Mouse (Mus musculus): ENCODE measurements around the gene Tmx4. TPM values are rescaled to one million over a fixed set of nuclear protein-coding genes. Genes with fewer than 3 reads are reported as not detected.
"Not testable (repeated sequence)": the region's sequence is repeated elsewhere in the genome, so short reads cannot be mapped to it uniquely, and the experiment has no call there.

Gene Tmx4
- polyA plus RNA-seq, 1 experiment from 2014 or later, result 14.9 TPM

- no peaks in the 10 kb centered on the region for H3K9me3 ChIP-seq
- no peaks in the 10 kb centered on the region for H3K36me3 ChIP-seq
- H3K4me1 ChIP-seq (replicated peaks), result peaks cover 2% of the 10 kb centered on the region; the same call in 1 of the 2 replicates
- WGBS, result 36% methylated on average over 4 of the region's 4 CpGs
- no peak for ATAC-seq
- no peak overlapping the region for H3K4me3 ChIP-seq (replicated peaks)
- no peak overlapping the region for H3K9ac ChIP-seq
- H3K4me2 ChIP-seq (replicated peaks), result no peak overlapping the region
- no peaks in the 10 kb centered on the region for H3K27me3 ChIP-seq (replicated peaks)
- H3K27ac ChIP-seq, result no peak overlapping the region
Observed at GRCm38 (mm10) chr2:134645166-134645565, 1.2 kb upstream of the Tmx4 start.

DNA sequence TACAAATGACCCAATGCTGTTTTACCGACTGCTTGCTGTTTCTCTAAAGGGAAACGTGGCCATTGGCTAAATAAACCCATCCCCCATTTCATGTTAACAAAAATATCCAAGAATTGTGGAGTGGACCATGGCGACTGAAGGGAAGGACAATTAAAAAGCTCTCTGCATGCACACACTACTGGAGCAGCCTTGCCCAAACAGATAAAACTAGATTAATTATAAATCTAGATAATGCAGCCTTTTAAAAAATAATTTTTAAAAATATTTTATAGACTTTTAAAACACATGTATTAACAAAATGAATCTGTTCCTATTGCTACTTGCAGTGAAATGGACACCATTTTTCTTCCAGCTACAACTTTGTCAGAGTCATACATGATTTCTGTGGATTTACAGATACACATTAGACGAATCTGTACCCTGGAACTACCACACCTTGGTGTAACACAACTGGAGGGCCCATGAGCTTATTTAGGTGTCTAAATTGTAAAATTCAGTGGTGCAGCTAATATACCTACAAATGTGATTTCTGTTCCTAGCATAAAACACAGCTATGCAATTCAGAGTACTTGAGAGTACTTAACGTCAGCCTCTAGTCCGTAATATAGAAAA lies 462 bp upstream of the Tmx4 start:
- Histone ChIP-seq H3K36me3 (no peaks in the 10 kb centered on the region), H3K4me1 (replicated peaks) (peaks cover 2% of the 10 kb centered on the region; the same call in 1 of the 2 replicates), H3K4me2 (replicated peaks) (peak overlapping the region; percentile 77), H3K27me3 (replicated peaks) (no peaks in the 10 kb centered on the region), H3K4me3 (replicated peaks) (peak overlapping the region; percentile 93; the same call in 1 of the 2 replicates), H3K9ac (no peak overlapping the region), H3K27ac (no peak overlapping the region), H3K9me3 (no peaks in the 10 kb centered on the region)
- ATAC-seq, result no peak
- 29% methylated on average over 6 of the region's 6 CpGs for WGBS

GRCm38 (mm10) chr2:134642377-134642776 lies 1.6 kb downstream of the Tmx4 start:
- no peak overlapping the region for H3K4me2 ChIP-seq (replicated peaks)
- no peaks in the 10 kb centered on the region for H3K36me3 ChIP-seq
- no peaks in the 10 kb centered on the region for H3K27me3 ChIP-seq (replicated peaks)
- H3K4me3 ChIP-seq (replicated peaks), result no peak overlapping the region
- no peak overlapping the region for H3K9ac ChIP-seq
- peaks cover 2% of the 10 kb centered on the region; the same call in 1 of the 2 replicates for H3K4me1 ChIP-seq (replicated peaks)
- ATAC-seq, result no peak
- no peak overlapping the region for H3K27ac ChIP-seq
- H3K9me3 ChIP-seq, result no peaks in the 10 kb centered on the region

DNA sequence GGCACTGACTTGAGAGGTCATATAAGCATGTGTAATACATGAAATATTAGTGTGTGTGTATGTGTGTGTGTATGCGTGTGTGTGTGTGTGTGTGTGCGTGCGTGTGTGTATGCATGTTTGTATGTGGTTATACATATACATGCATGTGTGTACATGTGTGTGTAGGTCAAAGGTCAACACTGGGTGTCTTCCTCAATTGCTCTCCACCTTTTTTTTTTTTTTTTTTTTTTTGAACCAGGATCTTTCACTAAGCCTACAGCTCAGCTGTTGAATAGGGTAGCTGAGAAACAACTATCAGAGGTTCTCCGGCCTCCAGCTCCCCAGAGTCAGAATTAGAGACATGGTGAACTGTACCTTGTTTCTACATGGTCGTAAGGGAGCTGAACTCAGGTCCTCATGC lies 2.6 kb downstream of the Tmx4 start:
- Histone ChIP-seq H3K4me2 (replicated peaks) (no peak overlapping the region), H3K27ac (no peak overlapping the region), H3K27me3 (replicated peaks) (no peaks in the 10 kb centered on the region), H3K4me3 (replicated peaks) (no peak overlapping the region), H3K36me3 (no peaks in the 10 kb centered on the region), H3K9ac (no peak overlapping the region), H3K4me1 (replicated peaks) (peaks cover 2% of the 10 kb centered on the region; the same call in 1 of the 2 replicates), H3K9me3 (no peaks in the 10 kb centered on the region)
- WGBS, result 94% methylated on average over 5 of the region's 5 CpGs
- ATAC-seq, result no peak

GRCm38 (mm10) chr2:134640398-134640797 lies 3.5 kb downstream of the Tmx4 start:
- Histone ChIP-seq H3K4me3 (replicated peaks) (no peak overlapping the region), H3K4me1 (replicated peaks) (peaks cover 2% of the 10 kb centered on the region; the same call in 1 of the 2 replicates), H3K4me2 (replicated peaks) (no peak overlapping the region), H3K27ac (no peak overlapping the region), H3K9ac (no peak overlapping the region), H3K27me3 (replicated peaks) (no peaks in the 10 kb centered on the region), H3K9me3 (no peaks in the 10 kb centered on the region), H3K36me3 (no peaks in the 10 kb centered on the region)
- 89% methylated on average over 1 of the region's 1 CpGs for WGBS
- no peak for ATAC-seq

DNA sequence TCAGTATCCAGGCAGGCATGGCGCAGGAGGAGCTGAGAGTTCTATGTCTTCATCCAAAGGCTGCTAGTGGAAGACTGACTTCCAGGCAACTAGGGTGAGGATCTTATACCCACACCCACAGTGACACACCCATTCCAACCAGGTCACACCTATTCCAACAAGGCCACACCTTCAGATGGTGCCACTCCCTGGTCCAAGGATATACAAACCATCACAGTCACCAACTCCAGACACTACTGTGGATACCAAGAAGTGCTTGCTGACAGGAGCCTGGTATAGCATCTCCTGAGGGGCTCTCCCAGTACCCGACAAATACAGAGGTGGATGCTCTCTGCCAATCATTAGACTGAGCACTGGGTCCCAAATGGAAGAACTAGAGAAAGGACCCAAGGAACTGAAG lies 15.4 kb downstream of the Tmx4 start:
- ATAC-seq, result not testable (repeated sequence)

DNA sequence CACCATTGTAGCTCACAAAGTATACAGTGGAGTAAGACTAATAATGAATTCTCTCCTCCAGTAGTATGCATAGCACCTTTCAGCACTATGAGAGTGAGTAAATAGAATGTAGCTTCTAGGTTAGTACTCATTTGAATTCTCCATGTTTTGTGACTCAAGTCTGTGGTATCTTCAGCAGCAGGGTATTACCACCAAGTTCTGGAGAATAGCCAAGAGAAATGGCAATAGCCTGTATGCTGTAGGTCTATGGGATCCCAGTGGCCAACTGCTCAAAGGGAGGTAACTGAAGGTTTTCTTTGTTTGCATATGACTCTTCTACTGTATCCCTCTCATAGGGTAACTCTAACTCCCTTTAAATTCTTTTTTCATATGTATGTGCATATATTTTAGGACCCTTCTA lies 39.0 kb downstream of the Tmx4 start:
- no peak overlapping the region for H3K4me3 ChIP-seq (replicated peaks)
- no peaks in the 10 kb centered on the region for H3K27me3 ChIP-seq (replicated peaks)
- ATAC-seq, result no peak
- H3K27ac ChIP-seq, result no peak overlapping the region
- no peak overlapping the region for H3K4me2 ChIP-seq (replicated peaks)
- no peaks in the 10 kb centered on the region for H3K9me3 ChIP-seq
- H3K36me3 ChIP-seq, result no peaks in the 10 kb centered on the region
- no peak overlapping the region for H3K9ac ChIP-seq
- no peaks in the 10 kb centered on the region for H3K4me1 ChIP-seq (replicated peaks)

More for the DNA sequence above, 15.4 kb downstream of the Tmx4 start:
- H3K4me2 ChIP-seq (replicated peaks); H3K9me3 ChIP-seq; H3K27ac ChIP-seq; H3K9ac ChIP-seq; H3K4me1 ChIP-seq (replicated peaks); H3K27me3 ChIP-seq (replicated peaks); H3K36me3 ChIP-seq; H3K4me3 ChIP-seq (replicated peaks): not testable (repeated sequence)
- 92% methylated on average over 2 of the region's 2 CpGs for WGBS

DNA sequence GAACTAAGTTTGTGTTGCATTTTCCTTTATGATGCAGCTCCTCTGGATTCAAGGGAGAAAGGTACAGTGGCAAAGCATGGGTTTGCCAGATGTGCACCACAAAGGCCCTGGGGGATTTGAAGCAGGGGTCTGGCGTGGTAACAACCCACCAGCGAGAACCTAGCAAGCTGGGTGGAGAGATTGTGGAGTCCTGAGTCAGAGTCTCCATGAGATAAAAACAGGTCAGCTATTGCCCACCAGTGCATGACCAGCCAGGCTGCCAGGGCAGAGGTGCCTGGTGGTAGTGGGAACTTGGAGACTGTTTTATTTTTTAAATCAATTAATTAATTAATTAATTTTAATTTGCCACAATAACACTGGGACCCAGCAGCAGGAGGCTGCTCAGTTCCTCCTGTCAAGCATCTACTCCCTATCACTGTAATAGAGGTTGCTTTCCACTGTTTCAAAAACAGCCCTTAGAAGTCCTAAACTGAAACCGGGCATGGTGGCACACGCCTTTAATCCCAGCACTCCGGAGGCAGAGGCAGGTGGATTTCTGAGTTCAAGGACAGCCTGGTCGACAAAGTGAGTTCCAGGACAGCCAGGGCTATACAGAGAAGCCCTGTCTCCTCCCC lies 52.8 kb downstream of the Tmx4 start:
- Histone ChIP-seq H3K4me2 (replicated peaks) (no peak overlapping the region), H3K9ac (no peak overlapping the region), H3K4me1 (replicated peaks) (no peaks in the 10 kb centered on the region), H3K36me3 (no peaks in the 10 kb centered on the region), H3K9me3 (no peaks in the 10 kb centered on the region), H3K27ac (no peak overlapping the region), H3K27me3 (replicated peaks) (no peaks in the 10 kb centered on the region), H3K4me3 (replicated peaks) (no peak overlapping the region)
- WGBS, result 94% methylated on average over 6 of the region's 6 CpGs
- no peak for ATAC-seq

DNA sequence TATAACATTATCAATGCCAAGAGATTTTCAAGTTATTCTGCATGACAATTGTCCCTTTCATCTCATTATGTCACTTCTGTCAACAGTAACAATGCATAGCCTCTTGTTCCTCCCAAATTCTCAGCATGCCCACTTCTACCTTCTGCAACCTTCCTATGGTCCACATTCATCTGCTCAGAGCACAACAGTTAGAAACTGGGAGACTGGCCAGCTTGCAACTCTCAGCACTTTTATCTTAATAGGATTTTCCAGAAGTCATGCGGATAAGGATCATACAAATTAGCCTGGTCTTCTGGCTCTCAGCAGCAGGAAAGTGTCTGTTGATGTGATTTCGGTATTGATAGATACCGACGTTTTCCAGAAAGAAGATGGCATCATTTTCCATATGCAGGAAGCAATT lies 58.7 kb downstream of the Tmx4 start:
- Histone ChIP-seq H3K27ac (no peak overlapping the region), H3K27me3 (replicated peaks) (no peaks in the 10 kb centered on the region), H3K36me3 (no peaks in the 10 kb centered on the region), H3K4me2 (replicated peaks) (no peak overlapping the region), H3K9ac (no peak overlapping the region), H3K4me3 (replicated peaks) (no peak overlapping the region), H3K9me3 (no peaks in the 10 kb centered on the region), H3K4me1 (replicated peaks) (no peaks in the 10 kb centered on the region)
- 67% methylated on average over 4 of the region's 4 CpGs for WGBS
- no peak for ATAC-seq

GRCm38 (mm10) chr2:134559422-134559821 lies 84.5 kb downstream of the Tmx4 start:
- H3K9me3 ChIP-seq, result no peaks in the 10 kb centered on the region

DNA sequence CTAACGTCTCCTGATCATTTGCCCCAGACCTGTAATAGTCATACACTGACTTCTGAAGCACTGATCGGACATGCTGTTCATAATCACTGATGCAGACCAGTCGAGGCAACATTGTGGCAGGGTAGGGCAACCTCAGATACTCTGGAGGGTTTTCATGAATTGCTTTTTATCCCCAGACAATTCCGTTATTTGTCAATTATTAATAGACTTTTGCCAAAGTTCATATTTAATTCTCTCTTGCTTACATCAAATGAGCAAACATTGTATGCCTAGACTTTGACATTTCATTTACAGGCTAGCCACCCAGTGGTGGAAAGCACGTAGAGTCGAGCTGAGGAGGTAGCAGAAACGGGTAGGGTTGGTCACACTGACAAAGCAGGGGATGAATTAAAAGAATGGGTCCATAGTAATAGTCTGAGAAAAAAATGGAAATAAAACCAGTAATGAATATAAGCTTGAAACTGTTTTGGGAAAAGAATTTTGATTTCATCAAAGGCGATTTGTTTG lies 89.7 kb downstream of the Tmx4 start, which contains the start of gene Hao1:
TSS of gene Hao1 (minus strand) at position 148 of the 507 bp plus-strand sequence.
- Histone ChIP-seq H3K27me3 (replicated peaks) (no peaks in the 10 kb centered on the region), H3K27ac (no peak within 1 kb of the TSS), H3K9me3 (no peaks in the 10 kb centered on the region), H3K4me2 (replicated peaks) (no peak within 1 kb of the TSS), H3K4me1 (replicated peaks) (no peaks in the 10 kb centered on the region), H3K4me3 (replicated peaks) (no peak within 1 kb of the TSS), H3K9ac (no peak within 1 kb of the TSS), H3K36me3 (no peaks in the 10 kb centered on the region)
- ATAC-seq, result no peak
- WGBS, result 71% methylated on average over 8 of the region's 8 CpGs

More at GRCm38 (mm10) chr2:134559422-134559821, 84.5 kb downstream of the Tmx4 start:
- H3K27me3 ChIP-seq (replicated peaks), result no peaks in the 10 kb centered on the region
- H3K36me3 ChIP-seq, result no peaks in the 10 kb centered on the region
- 63% methylated on average over 3 of the region's 3 CpGs for WGBS
- no peak for ATAC-seq
- H3K27ac ChIP-seq, result no peak overlapping the region
- no peak overlapping the region for H3K4me2 ChIP-seq (replicated peaks)
- H3K4me3 ChIP-seq (replicated peaks), result no peak overlapping the region
- H3K9ac ChIP-seq, result no peak overlapping the region
- no peaks in the 10 kb centered on the region for H3K4me1 ChIP-seq (replicated peaks)

DNA sequence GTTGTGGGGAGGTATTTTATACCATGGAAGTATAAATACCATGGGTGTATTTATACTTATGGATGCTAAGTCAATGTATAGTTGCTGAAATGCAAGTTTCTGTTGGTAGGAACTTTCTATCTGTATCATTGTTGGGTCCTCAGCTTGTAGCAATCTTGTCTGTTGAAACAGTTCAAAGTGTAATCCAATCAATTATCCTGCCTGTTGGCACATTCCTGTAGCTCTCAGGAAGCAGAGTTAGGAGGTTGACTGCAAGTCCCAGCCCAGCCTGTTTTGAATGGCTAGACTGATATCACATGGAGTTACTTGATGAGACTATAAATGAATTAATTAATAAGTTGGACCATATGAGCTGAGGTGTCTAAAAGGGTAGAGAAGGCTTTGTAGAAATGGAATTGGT lies 91.6 kb downstream of the Tmx4 start:
- Histone ChIP-seq H3K9me3 (no peaks in the 10 kb centered on the region), H3K27me3 (replicated peaks) (no peaks in the 10 kb centered on the region), H3K36me3 (no peaks in the 10 kb centered on the region), H3K4me2 (replicated peaks) (no peak overlapping the region), H3K27ac (no peak overlapping the region), H3K4me3 (replicated peaks) (no peak overlapping the region), H3K9ac (no peak overlapping the region), H3K4me1 (replicated peaks) (no peaks in the 10 kb centered on the region)
- no peak for ATAC-seq

- Histone ChIP-seq H3K4me1 (replicated peaks) (no peaks in the 10 kb centered on the region), H3K27ac (no peak overlapping the region), H3K4me2 (replicated peaks) (no peak overlapping the region), H3K36me3 (no peaks in the 10 kb centered on the region), H3K4me3 (replicated peaks) (no peak overlapping the region), H3K27me3 (replicated peaks) (no peaks in the 10 kb centered on the region), H3K9ac (no peak overlapping the region), H3K9me3 (no peaks in the 10 kb centered on the region)
- 19% methylated on average over 4 of the region's 4 CpGs for WGBS
- no peak for ATAC-seq
Observed at GRCm38 (mm10) chr2:134549770-134550169, 94.2 kb downstream of the Tmx4 start.
